Mouse (Mus musculus) midbrain, embryonic 13.5 days (tissue): ENCODE results near the gene Radil. TPM values are rescaled to one million over a fixed set of nuclear protein-coding genes. Genes with fewer than 3 reads are reported as not detected.

Source experiments
- ATAC-seq: fragments of 200-750 bp; cut with Nextera tagmentation; 2 replicates; pipeline ENCODE4 v1.8.0; 2017; ENCODE audit warnings: mild to moderate bottlenecking, moderate TSS enrichment, moderate library complexity
- H3K27ac ChIP-seq: fragments of 300-500 bp; sonication (generic); 2 replicates; pipeline ENCODE4 v1.5.1; 2015; ENCODE audit warnings: inconsistent platforms, mild to moderate bottlenecking, moderate library complexity
- H3K27me3 ChIP-seq: fragments of 300-500 bp; sonication (generic); 2 replicates; pipeline ENCODE4 v1.6.1; 2015; ENCODE audit warnings: mild to moderate bottlenecking, inconsistent platforms
- H3K36me3 ChIP-seq: fragments of 300-500 bp; sonication (generic); 2 replicates; pipeline ENCODE4 v1.6.1; 2015; ENCODE audit warnings: mild to moderate bottlenecking, inconsistent platforms
- H3K4me1 ChIP-seq: fragments of 300-500 bp; sonication (generic); replicated peaks from 2 replicates; pipeline ENCODE4 v1.6.1; 2015; ENCODE audit warnings: inconsistent platforms
- H3K4me2 ChIP-seq: fragments of 300-500 bp; sonication (generic); replicated peaks from 2 replicates; pipeline ENCODE4 v1.6.1; 2015; ENCODE audit warnings: moderate library complexity, mild to moderate bottlenecking, inconsistent platforms
- H3K4me3 ChIP-seq: fragments of 300-500 bp; sonication (generic); replicated peaks from 2 replicates; pipeline ENCODE4 v1.5.1; 2015; ENCODE audit warnings: mild to moderate bottlenecking, inconsistent platforms
- H3K9ac ChIP-seq: fragments of 300-500 bp; sonication (generic); replicated peaks from 2 replicates; pipeline ENCODE4 v1.6.1; 2015; ENCODE audit warnings: mild to moderate bottlenecking, inconsistent platforms
- H3K9me3 ChIP-seq: fragments of 300-500 bp; sonication (generic); 2 replicates; pipeline ENCODE4 v1.6.1; 2016; ENCODE audit warnings: mild to moderate bottlenecking, inconsistent platforms
- WGBS: fragments of 180-500 bp; shearing (Covaris S2); methylation state at CpG from one replicate; pipeline ENCODE4 v1.1.7; 2015; 5-methylcytosine and 5-hydroxymethylcytosine counted together
- polyA plus RNA-seq: library from polyadenylated mRNA; unstranded; fragments of >200 nt; fragmentation: Nextera tagmentation; extraction: Ambion mirVana; gene quantifications from 2 replicates; pipeline ENCODE4 v1.2.1, GENCODE M21; 2015

Radil gene
- polyA plus RNA-seq, 1 experiment from 2014 or later = 12.5 TPM

GRCm38 (mm10) chr5:142524711-142525464 lies 26.0 kb downstream of the Radil start:
- H3K9ac ChIP-seq = no peak overlapping the region
- H3K4me3 ChIP-seq = no peak overlapping the region
- no peak overlapping the region for H3K27ac ChIP-seq
- peaks cover 2% of the 10 kb centered on the region; the same call in 1 of the 2 replicates for H3K36me3 ChIP-seq
- no peaks in the 10 kb centered on the region for H3K9me3 ChIP-seq
- no peak overlapping the region for H3K4me2 ChIP-seq
- WGBS = 71% methylated on average over 8 of the region's 8 CpGs
- no peak for ATAC-seq
- no peaks in the 10 kb centered on the region for H3K4me1 ChIP-seq
- peaks cover 13% of the 10 kb centered on the region; the same call in 1 of the 2 replicates for H3K27me3 ChIP-seq

GRCm38 (mm10) chr5:142521195-142521866 lies 29.6 kb downstream of the Radil start:
- no peak overlapping the region for H3K4me3 ChIP-seq
- H3K4me1 ChIP-seq = no peaks in the 10 kb centered on the region
- no peak overlapping the region for H3K27ac ChIP-seq
- no peaks in the 10 kb centered on the region for H3K27me3 ChIP-seq
- 89% methylated on average over 11 of the region's 11 CpGs for WGBS
- H3K36me3 ChIP-seq = no peaks in the 10 kb centered on the region
- no peak for ATAC-seq
- H3K4me2 ChIP-seq = no peak overlapping the region
- H3K9me3 ChIP-seq = no peaks in the 10 kb centered on the region
- H3K9ac ChIP-seq = no peak overlapping the region

- Histone ChIP-seq H3K27me3 (no peaks in the 10 kb centered on the region), H3K9me3 (no peaks in the 10 kb centered on the region), H3K27ac (no peak overlapping the region), H3K9ac (no peak overlapping the region), H3K4me3 (no peak overlapping the region), H3K4me2 (no peak overlapping the region), H3K4me1 (no peaks in the 10 kb centered on the region), H3K36me3 (no peaks in the 10 kb centered on the region)
- WGBS = 84% methylated on average over 4 of the region's 4 CpGs
- ATAC-seq = no peak
These were observed 30.5 kb downstream of the Radil start for GRCm38 (mm10) chr5:142520360-142520759.

GRCm38 (mm10) chr5:142518973-142519372 lies 31.9 kb downstream of the Radil start:
- ATAC-seq = no peak
- Histone ChIP-seq H3K27me3 (no peaks in the 10 kb centered on the region), H3K27ac (no peak overlapping the region)

GRCm38 (mm10) chr5:142512112-142512511 lies 38.8 kb downstream of the Radil start:
- Histone ChIP-seq H3K27me3 (no peaks in the 10 kb centered on the region), H3K4me3 (no peak overlapping the region), H3K9ac (no peak overlapping the region), H3K4me1 (peaks cover 21% of the 10 kb centered on the region), H3K36me3 (no peaks in the 10 kb centered on the region), H3K9me3 (no peaks in the 10 kb centered on the region), H3K4me2 (no peak overlapping the region), H3K27ac (no peak overlapping the region)
- no peak for ATAC-seq
- 93% methylated on average over 4 of the region's 4 CpGs for WGBS

More at GRCm38 (mm10) chr5:142518973-142519372, 31.9 kb downstream of the Radil start:
- Histone ChIP-seq H3K9me3 (no peaks in the 10 kb centered on the region), H3K9ac (no peak overlapping the region), H3K4me1 (no peaks in the 10 kb centered on the region), H3K36me3 (no peaks in the 10 kb centered on the region), H3K4me3 (no peak overlapping the region), H3K4me2 (no peak overlapping the region)
- WGBS = 70% methylated on average over 6 of the region's 6 CpGs

- H3K4me1 ChIP-seq = peaks cover 21% of the 10 kb centered on the region
- no peak overlapping the region for H3K4me2 ChIP-seq
- no peaks in the 10 kb centered on the region for H3K9me3 ChIP-seq
- ATAC-seq = peak; percentile 25; the same call in 1 of the 2 replicates
- peak overlapping the region; percentile 84 for H3K27ac ChIP-seq
- H3K27me3 ChIP-seq = no peaks in the 10 kb centered on the region
- WGBS = 36% methylated on average over 7 of the region's 7 CpGs
- peaks cover 6% of the 10 kb centered on the region; the same call in 1 of the 2 replicates for H3K36me3 ChIP-seq
- no peak overlapping the region for H3K4me3 ChIP-seq
- H3K9ac ChIP-seq = peak overlapping the region; percentile 65
These were observed 40.9 kb downstream of the Radil start for GRCm38 (mm10) chr5:142510061-142510414.

- WGBS = 5% methylated on average over 15 of the region's 15 CpGs
- Histone ChIP-seq H3K4me2 (peak overlapping the region; percentile 49), H3K4me3 (peak overlapping the region; percentile 25), H3K36me3 (peaks cover 6% of the 10 kb centered on the region; the same call in 1 of the 2 replicates), H3K27me3 (no peaks in the 10 kb centered on the region), H3K4me1 (peaks cover 21% of the 10 kb centered on the region), H3K27ac (peak overlapping the region; percentile 84), H3K9ac (peak overlapping the region; percentile 65), H3K9me3 (no peaks in the 10 kb centered on the region)
- ATAC-seq = peak; percentile 60
These were observed 41.5 kb downstream of the Radil start for GRCm38 (mm10) chr5:142509141-142510060.

DNA sequence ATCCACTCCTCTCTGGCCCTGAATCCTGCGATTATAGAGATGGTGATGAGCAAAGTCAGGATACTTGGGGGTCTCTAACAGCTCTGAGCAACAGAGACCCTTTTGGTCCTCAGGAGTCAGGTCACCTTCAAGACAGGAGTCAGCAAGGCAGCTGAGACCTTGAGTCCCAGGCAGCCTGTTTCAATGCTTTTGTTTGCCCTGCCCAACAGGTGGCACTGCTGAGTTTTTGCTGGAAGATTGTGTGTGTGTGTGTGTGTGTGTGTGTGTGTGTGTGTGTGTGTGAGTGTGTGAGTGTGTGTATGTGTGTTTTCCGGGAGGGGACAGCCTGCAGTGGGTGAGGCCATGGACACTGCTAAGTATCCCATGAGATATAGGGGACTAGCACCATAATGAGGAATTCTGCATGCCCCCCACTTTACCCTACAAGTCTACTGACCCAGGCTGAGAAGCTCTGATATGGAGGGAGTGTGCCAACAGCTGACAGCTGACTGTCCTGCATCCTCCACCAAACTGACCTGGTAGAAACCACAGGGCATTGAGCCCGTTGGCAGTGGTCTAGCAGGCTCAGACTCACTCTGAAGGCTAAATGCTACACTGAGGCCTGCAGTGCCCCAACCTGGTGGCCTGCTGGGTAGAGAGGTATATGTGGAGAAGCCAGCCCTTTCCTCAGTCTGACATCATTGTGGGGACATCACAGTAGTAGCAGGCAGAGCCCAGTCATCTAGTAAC lies 45.0 kb downstream of the Radil start:
- ATAC-seq = no peak
- no peak overlapping the region for H3K27ac ChIP-seq
- no peaks in the 10 kb centered on the region for H3K9me3 ChIP-seq
- no peak overlapping the region for H3K9ac ChIP-seq
- H3K27me3 ChIP-seq = no peaks in the 10 kb centered on the region
- H3K4me3 ChIP-seq = no peak overlapping the region
- H3K4me2 ChIP-seq = no peak overlapping the region
- WGBS = 92% methylated on average over 3 of the region's 3 CpGs
- peaks cover 6% of the 10 kb centered on the region; the same call in 1 of the 2 replicates for H3K36me3 ChIP-seq
- H3K4me1 ChIP-seq = peaks cover 25% of the 10 kb centered on the region

DNA sequence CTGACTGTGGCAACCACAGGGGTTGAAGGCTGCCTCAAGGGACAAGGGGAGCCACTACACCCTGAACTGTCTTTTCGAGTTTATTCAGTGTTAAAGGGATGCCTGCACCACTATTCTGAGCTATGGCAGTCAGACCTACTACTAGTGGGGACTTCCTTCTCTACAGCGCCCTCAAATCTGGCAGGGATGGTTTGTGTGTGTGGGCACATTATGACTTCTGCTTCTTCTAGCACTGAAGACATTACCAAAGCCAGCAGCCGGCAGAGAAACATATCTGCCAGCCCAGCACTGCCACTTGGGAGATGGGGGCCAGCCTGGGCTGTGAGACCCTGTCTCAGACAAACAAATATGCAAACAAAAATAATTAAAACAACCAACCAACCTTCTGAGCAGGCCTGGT lies 46.7 kb downstream of the Radil start:
- WGBS = 82% methylated on average over 3 of the region's 3 CpGs

GRCm38 (mm10) chr5:142502414-142502813 lies 48.5 kb downstream of the Radil start:
- ATAC-seq = peak; percentile 89
- WGBS = 0% methylated on average over 3 of the region's 3 CpGs

More for the DNA sequence above, 46.7 kb downstream of the Radil start:
- no peak overlapping the region for H3K4me2 ChIP-seq
- H3K4me3 ChIP-seq = no peak overlapping the region
- H3K4me1 ChIP-seq = peaks cover 14% of the 10 kb centered on the region
- H3K9ac ChIP-seq = no peak overlapping the region
- H3K36me3 ChIP-seq = peaks cover 6% of the 10 kb centered on the region; the same call in 1 of the 2 replicates
- no peak for ATAC-seq
- no peak overlapping the region for H3K27ac ChIP-seq
- H3K27me3 ChIP-seq = no peaks in the 10 kb centered on the region
- H3K9me3 ChIP-seq = no peaks in the 10 kb centered on the region

DNA sequence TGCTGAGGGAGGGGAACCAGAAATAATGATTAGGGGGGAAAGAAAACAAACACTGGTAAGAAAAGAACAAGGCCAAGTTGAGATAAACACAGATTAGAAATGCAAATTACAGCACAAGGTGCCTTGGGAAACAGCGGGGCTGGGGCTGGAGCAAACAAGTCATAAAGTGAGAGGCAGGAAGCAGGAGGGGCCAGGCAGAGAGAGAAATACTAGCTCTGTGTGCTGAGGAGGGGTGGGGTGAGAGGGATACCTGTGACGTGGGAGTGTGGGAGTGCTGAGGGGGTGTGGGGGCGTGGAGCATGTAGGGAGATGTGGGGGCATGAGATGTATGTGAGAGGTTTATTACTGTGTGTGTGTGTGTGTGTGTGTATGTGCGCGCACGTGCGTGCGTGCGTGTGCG lies 50.0 kb downstream of the Radil start:
- Histone ChIP-seq H3K4me3 (no peak overlapping the region), H3K27ac (no peak overlapping the region), H3K36me3 (no peaks in the 10 kb centered on the region), H3K4me2 (no peak overlapping the region), H3K9ac (no peak overlapping the region), H3K4me1 (0 out of 2 replicates have a peak, but pooled peaks cover 6% of the 10 kb centered on the region), H3K9me3 (no peaks in the 10 kb centered on the region), H3K27me3 (no peaks in the 10 kb centered on the region)
- no peak for ATAC-seq
- 80% methylated on average over 10 of the region's 10 CpGs for WGBS

More at GRCm38 (mm10) chr5:142502414-142502813, 48.5 kb downstream of the Radil start:
- Histone ChIP-seq H3K9me3 (no peaks in the 10 kb centered on the region), H3K4me3 (no peak overlapping the region), H3K4me1 (0 out of 2 replicates have a peak, but pooled peaks cover 6% of the 10 kb centered on the region), H3K9ac (0 out of 2 replicates have a peak overlapping the region, but pooled peaks have one; percentile 19), H3K27ac (no peak overlapping the region), H3K27me3 (no peaks in the 10 kb centered on the region), H3K36me3 (peaks cover 6% of the 10 kb centered on the region; the same call in 1 of the 2 replicates), H3K4me2 (no peak overlapping the region)
